Mouse (Mus musculus) thymus, adult 2 months (tissue): ENCODE data around the gene Cd79b.

ENCODE experiments used
- CTCF ChIP-seq: fragments of 200-500 bp; IDR thresholded peaks from 2 replicates; pipeline ENCODE4 v1.5.1; 2012; ENCODE audit warnings: mild to moderate bottlenecking, control low read depth, low read length, moderate library complexity, borderline replicate concordance; ENCODE audit not compliant: control insufficient read depth, poor library complexity, insufficient read depth; ENCODE audit errors: extremely low read depth
- POLR2A ChIP-seq: fragments of 200-500 bp; IDR thresholded peaks from 2 replicates; pipeline ENCODE4 v1.6.1; 2012; ENCODE audit warnings: mild to moderate bottlenecking, low read length, control low read depth, moderate library complexity; ENCODE audit not compliant: control insufficient read depth, poor library complexity, insufficient read depth; ENCODE audit errors: extremely low read depth

GRCm38 (mm10) chr11:106329682-106330081 is 15.1 kb upstream of the Cd79b start:
- no peak for TF ChIP-seq CTCF
- TF ChIP-seq POLR2A, result no peak
